Mouse (Mus musculus): ENCODE measurements around the gene Dchs2. TPM values are rescaled to one million over a fixed set of nuclear protein-coding genes. Genes with fewer than 3 reads are reported as not detected.

Dchs2 gene
- polyA plus RNA-seq (2014; fragmentation: Illumina TruSeq; extraction: RNeasy Lipid Tissue Mini Kit (QIAGEN cat#74804); ENCODE audit: low read depth, low replicate concordance), result 0.16 TPM

GRCm38 (mm10) chr3:83127726-83128448, at the start of gene Dchs2:
Dchs2 (plus strand) TSS chr3:83127948.

Other genes with a start within 250 kb of the Dchs2 start
- gene Lrat, start 224.0 kb upstream of the Dchs2 start, polyA plus RNA-seq (2014; fragmentation: Illumina TruSeq; extraction: RNeasy Lipid Tissue Mini Kit (QIAGEN cat#74804); ENCODE audit: low read depth, low replicate concordance), result 0.31 TPM
- gene Fgg, start 120.2 kb upstream of the Dchs2 start, polyA plus RNA-seq (2014; fragmentation: Illumina TruSeq; extraction: RNeasy Lipid Tissue Mini Kit (QIAGEN cat#74804); ENCODE audit: low read depth, low replicate concordance), result 2.9 TPM
- 1.8 TPM for gene Fga, start 101.9 kb upstream of the Dchs2 start, polyA plus RNA-seq (2014; fragmentation: Illumina TruSeq; extraction: RNeasy Lipid Tissue Mini Kit (QIAGEN cat#74804); ENCODE audit: low read depth, low replicate concordance)
- 1.2 TPM for gene Fgb, start 78.1 kb upstream of the Dchs2 start, polyA plus RNA-seq (2014; fragmentation: Illumina TruSeq; extraction: RNeasy Lipid Tissue Mini Kit (QIAGEN cat#74804); ENCODE audit: low read depth, low replicate concordance)
- gene Plrg1, start 72.4 kb upstream of the Dchs2 start, polyA plus RNA-seq (2014; fragmentation: Illumina TruSeq; extraction: RNeasy Lipid Tissue Mini Kit (QIAGEN cat#74804); ENCODE audit: low read depth, low replicate concordance), result 32.4 TPM